Mouse (Mus musculus) layer of hippocampus, adult 8-10 months (tissue): ENCODE data around the gene Hfe2. TPM values are rescaled to one million over a fixed set of nuclear protein-coding genes. Genes with fewer than 3 reads are reported as not detected.

Experiments
- DNase-seq, 2 experiments: peaks; one replicate each; pipeline ENCODE4 v3.0.0; 2022; ENCODE audit warnings: low spot score in 2 of 2
- total RNA-seq, 4 experiments: library from RNA; stranded (reverse); gene quantifications; 2 replicates each; pipeline ENCODE4 v1.2.4; 2022

The Hfe2 gene
- total RNA-seq, 4 experiments from 2014 or later: 0.16 to 0.22 TPM; not detected in 2

GRCm38 (mm10) chr3:96573611-96574511 lies 48.9 kb downstream of the Hfe2 start:
- no peak for DNase-seq

GRCm38 (mm10) chr3:96575272-96575984 lies 50.5 kb downstream of the Hfe2 start:
- DNase-seq: no peak

- no peak for DNase-seq
These were observed 51.2 kb downstream of the Hfe2 start for GRCm38 (mm10) chr3:96576005-96576658.

DNA sequence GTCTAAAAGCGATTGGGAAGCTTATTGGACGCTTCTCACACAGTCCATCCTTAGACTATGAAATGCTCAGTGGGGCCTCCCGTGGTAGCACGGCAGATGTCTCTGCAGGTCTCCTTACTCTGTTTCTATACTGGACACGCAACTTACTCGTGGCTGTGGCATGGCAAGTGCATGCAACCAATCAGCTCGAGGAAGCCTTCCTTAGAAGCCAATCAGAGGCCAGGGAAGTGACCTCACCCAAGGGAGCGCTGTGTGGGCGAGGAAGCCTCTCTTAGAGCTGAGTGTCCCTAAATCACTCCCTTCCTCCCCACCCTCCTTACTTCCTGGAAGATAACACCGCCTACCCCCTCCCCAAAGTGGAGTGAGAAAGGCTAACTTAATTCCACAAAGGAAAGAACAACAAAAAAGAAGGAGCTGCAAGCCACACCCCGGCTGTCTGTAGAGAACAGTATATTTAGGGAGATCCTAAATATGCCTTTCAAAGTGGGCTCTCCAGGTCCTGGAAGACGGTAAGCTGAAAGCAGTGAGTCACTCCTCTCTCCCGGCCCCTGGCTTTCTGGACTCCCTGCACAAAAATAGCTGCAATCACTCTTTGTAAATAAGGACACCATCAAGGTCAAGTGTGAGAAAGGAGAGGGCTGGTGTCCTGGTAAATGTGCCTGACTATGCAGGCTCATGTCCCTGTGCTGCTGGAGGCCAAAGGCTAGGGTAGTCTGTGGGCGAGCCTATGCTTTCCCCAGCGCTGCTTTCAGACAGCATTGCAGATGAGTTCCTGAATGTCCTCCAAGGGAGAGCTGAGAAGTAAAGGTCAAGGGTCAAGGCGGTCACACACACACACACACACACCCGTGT lies 51.9 kb downstream of the Hfe2 start, which contains the start of gene Gm16253:
Gene Gm16253 (plus strand): TSS at position 295 of the 852 bp plus-strand sequence.
- peak; percentile 82 to 89 for DNase-seq

GRCm38 (mm10) chr3:96577566-96577965 lies 52.6 kb downstream of the Hfe2 start:
- DNase-seq: no peak

Other genes with a start within 250 kb of the Hfe2 start
- 1 to 10 TPM; 2.5 to 9.1 (median 5.3) TPM for gene Fcgr1, start 231.2 kb upstream of the Hfe2 start, total RNA-seq
- gene BC107364, start 72.9 kb upstream of the Hfe2 start, total RNA-seq: not detected
- 10 to 100 TPM; 23.9 to 39.1 (median 31.6) TPM for gene Txnip, start 32.8 kb downstream of the Hfe2 start, total RNA-seq
- gene Gm16253, start 51.8 kb downstream of the Hfe2 start, total RNA-seq: not detected
- 10 to 100 TPM; 30.1 to 38.6 (median 32.5) TPM for gene Polr3gl, start 69.0 kb downstream of the Hfe2 start, total RNA-seq
- 10 to 100 TPM; 49.5 to 56.2 (median 52.6) TPM for gene Ankrd34a, start 71.5 kb downstream of the Hfe2 start, total RNA-seq
- gene Lix1l, start 76.0 kb downstream of the Hfe2 start, total RNA-seq: 10 to 100 TPM; 29.9 to 34.2 (median 31.4) TPM
- 10 to 100 TPM; 45.5 to 61.5 (median 48.7) TPM for gene Rbm8a, start 104.8 kb downstream of the Hfe2 start, total RNA-seq
- 10 to 100 TPM; 53.5 to 66.1 (median 58.1) TPM for gene Pex11b, start 110.2 kb downstream of the Hfe2 start, total RNA-seq
- 1 to 10 TPM in 1 of 4 experiments, under 1 TPM in 3; 0.36 to 1.1 (median 0.66) TPM for gene Gm42957, start 110.3 kb downstream of the Hfe2 start, total RNA-seq
- 1 to 10 TPM; 1.5 to 4.0 (median 3.2) TPM for gene Itga10, start 120.4 kb downstream of the Hfe2 start, total RNA-seq
- 1 to 10 TPM; 5.9 to 8.7 (median 6.7) TPM for gene Ankrd35, start 145.0 kb downstream of the Hfe2 start, total RNA-seq
- 10 to 100 TPM; 30.3 to 37.7 (median 34.3) TPM for gene Pias3, start 171.2 kb downstream of the Hfe2 start, total RNA-seq
- 10 to 100 TPM; 12.6 to 18.6 (median 14.5) TPM for gene Nudt17, start 183.4 kb downstream of the Hfe2 start, total RNA-seq
- gene Polr3c, start 202.5 kb downstream of the Hfe2 start, total RNA-seq: 10 to 100 TPM; 23.0 to 25.4 (median 25.0) TPM
- 10 to 100 TPM; 58.6 to 61.8 (median 60.4) TPM for gene Rnf115, start 202.5 kb downstream of the Hfe2 start, total RNA-seq